Mouse (Mus musculus) forebrain, embryonic 15.5 days (tissue): ENCODE measurements at regions not wholly inside any gene's neighbourhood (a gene's known extent, or its start where the extent isn't known, plus 50 kb on each side); places are given as distances from the start of the nearest gene placed in this dataset.

Experiments used
- ATAC-seq: fragments of 200-750 bp; cut with Nextera tagmentation; replicated peaks from 2 replicates; pipeline ENCODE4 v1.8.0; 2017; ENCODE audit warnings: mild to moderate bottlenecking, moderate TSS enrichment, moderate library complexity
- H3K27ac ChIP-seq: fragments of 300-500 bp; sonication (generic); replicated peaks from 2 replicates; pipeline ENCODE4 v1.5.1; 2015; ENCODE audit warnings: mild to moderate bottlenecking, inconsistent platforms
- H3K27me3 ChIP-seq: fragments of 300-500 bp; sonication (generic); 2 replicates; pipeline ENCODE4 v1.6.1; 2015; ENCODE audit warnings: inconsistent platforms
- H3K36me3 ChIP-seq: fragments of 300-500 bp; sonication (generic); 2 replicates; pipeline ENCODE4 v1.6.1; 2015; ENCODE audit warnings: mild to moderate bottlenecking, inconsistent platforms
- H3K4me1 ChIP-seq: fragments of 300-500 bp; sonication (generic); 2 replicates; pipeline ENCODE4 v1.6.1; 2015; ENCODE audit warnings: inconsistent platforms
- H3K4me2 ChIP-seq: fragments of 300-500 bp; sonication (generic); replicated peaks from 2 replicates; pipeline ENCODE4 v1.6.1; 2015; ENCODE audit warnings: mild to moderate bottlenecking, inconsistent platforms
- H3K4me3 ChIP-seq: fragments of 300-500 bp; sonication (generic); 2 replicates; pipeline ENCODE4 v1.5.1; 2015; ENCODE audit warnings: mild to moderate bottlenecking, inconsistent platforms
- H3K9ac ChIP-seq: fragments of 300-500 bp; sonication (generic); replicated peaks from 2 replicates; pipeline ENCODE4 v1.6.1; 2015; ENCODE audit warnings: mild to moderate bottlenecking, inconsistent platforms
- H3K9me3 ChIP-seq: fragments of 300-500 bp; sonication (generic); 2 replicates; pipeline ENCODE4 v1.6.1; 2016; ENCODE audit warnings: inconsistent platforms
- WGBS: fragments of 180-500 bp; shearing (Covaris S2); methylation state at CpG from one replicate; pipeline ENCODE4 v1.1.7; 2015; ENCODE audit warnings: mixed read lengths; 5-methylcytosine and 5-hydroxymethylcytosine counted together

DNA sequence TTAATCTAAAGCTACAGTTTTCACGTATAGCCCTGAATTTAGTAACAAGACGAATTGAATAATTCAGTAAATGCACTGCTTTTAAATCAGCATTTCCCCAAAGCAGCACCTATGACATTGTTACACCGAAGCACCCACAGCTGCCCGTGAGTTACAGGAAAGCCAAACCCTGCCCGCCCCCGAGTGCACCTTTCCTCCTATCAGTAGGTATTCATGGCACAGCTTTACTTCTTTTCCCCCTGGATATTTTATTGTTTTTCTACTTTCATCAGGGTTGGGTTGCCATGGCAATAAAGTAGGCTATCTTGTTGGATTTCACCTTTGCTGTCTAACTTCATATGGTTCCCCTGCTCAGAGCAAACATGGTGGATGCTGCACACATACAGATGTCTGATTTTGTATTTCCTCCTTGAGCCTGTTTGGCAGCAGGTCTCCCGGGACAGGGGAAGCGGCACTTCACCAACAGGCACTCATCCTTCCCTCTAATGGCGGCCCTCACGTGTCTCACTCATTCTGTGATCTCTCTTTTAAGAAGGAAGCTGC, 273.5 kb downstream of the Amy2a5 start:
- no peaks in the 10 kb centered on the region for H3K27me3 ChIP-seq
- 81% methylated on average over 10 of the region's 10 CpGs for WGBS
- H3K9me3 ChIP-seq = no peaks in the 10 kb centered on the region
- no peak overlapping the region for H3K9ac ChIP-seq
- no peak overlapping the region for H3K4me2 ChIP-seq
- no peaks in the 10 kb centered on the region for H3K36me3 ChIP-seq
- H3K4me3 ChIP-seq = no peak overlapping the region
- no peak overlapping the region for H3K27ac ChIP-seq
- no peaks in the 10 kb centered on the region for H3K4me1 ChIP-seq
- ATAC-seq = no peak

DNA sequence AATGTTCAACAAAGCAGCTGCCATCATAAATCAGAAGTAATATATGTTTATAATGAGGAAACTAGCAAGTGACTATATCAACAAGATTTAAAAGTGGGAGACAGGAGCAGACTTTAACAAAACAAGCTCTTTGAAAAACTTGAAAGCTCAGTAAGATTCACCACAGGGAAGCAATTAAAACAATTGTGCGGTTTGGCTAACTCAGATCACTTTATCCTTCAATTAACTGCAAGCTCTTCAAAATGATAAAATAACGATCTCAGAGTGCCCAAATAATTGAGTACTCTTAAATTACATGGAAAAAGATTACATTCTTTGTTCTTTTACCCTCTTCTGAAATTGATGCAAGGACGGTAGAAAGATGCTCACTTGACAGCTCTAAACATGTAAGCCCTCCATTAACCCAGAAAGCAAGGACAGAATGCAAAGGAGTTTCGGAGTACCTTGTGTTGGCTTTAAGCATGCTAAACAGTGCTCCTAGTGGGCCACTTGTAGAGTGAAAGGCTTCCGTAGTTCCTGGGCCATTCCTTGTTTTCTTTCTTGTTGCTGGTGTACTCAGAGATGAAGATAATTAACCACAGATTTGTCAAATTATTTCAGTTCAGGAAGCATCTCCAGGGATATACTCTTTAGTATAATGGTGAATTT, 305.1 kb downstream of the Amy2a5 start:
- Histone ChIP-seq H3K4me3 (no peak overlapping the region), H3K9me3 (no peaks in the 10 kb centered on the region), H3K27me3 (no peaks in the 10 kb centered on the region), H3K4me2 (no peak overlapping the region), H3K27ac (no peak overlapping the region), H3K36me3 (no peaks in the 10 kb centered on the region), H3K4me1 (no peaks in the 10 kb centered on the region), H3K9ac (no peak overlapping the region)
- ATAC-seq = no peak
- WGBS = 24% methylated on average over 5 of the region's 5 CpGs

DNA sequence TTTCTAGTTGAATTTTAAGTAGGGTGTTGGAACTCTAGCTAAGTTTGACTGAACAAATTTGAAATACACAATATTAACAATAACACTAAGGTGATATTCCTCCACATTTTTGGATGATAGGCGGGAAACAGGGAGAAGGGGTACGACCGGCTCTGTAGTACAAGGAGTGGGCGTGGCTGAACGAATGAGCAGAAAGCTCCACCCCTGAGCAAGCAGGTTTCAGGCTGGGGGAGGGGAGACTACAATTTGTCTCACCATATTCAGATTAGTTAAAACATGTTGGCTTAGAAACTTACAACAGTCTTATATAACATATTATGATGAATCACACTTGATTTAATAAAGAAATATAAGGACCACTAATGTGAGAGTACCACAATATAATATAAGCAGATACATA, 306.4 kb downstream of the Amy2a5 start:
- no peak; the same call in 1 of the 2 replicates for ATAC-seq

DNA sequence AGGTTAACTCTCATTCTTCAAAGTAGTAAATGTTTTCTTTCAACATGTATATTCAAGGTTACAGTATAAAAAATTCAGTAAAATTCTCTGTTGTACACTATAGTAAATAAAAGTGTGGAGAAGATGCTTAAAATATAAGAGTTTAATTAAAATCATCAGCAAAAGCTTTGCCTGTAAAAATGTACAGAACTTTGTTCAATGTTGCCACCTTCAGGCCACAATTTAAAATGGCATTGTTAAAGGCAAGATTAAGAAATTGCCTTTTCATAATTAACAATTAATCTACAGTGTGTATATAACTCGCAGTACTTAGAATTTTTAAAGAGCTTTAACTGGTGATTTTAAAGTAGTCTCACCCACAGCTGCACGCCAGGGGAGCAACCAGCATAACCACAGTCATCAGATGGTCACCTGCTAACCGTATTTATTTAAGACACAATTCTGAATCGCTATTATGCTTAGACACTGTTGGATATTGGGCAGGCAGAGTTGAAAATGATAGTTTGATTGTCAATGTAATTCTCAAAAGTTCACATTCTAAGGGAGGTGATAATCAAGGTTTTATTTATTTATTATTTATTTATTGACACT, 316.5 kb downstream of the Amy2a5 start:
- Histone ChIP-seq H3K9me3 (no peaks in the 10 kb centered on the region), H3K9ac (no peak overlapping the region), H3K4me3 (no peak overlapping the region), H3K4me1 (no peaks in the 10 kb centered on the region), H3K27me3 (no peaks in the 10 kb centered on the region), H3K36me3 (no peaks in the 10 kb centered on the region), H3K27ac (no peak overlapping the region), H3K4me2 (no peak overlapping the region)
- WGBS = 74% methylated on average over 4 of the region's 4 CpGs
- no peak for ATAC-seq

More for the DNA sequence above, 306.4 kb downstream of the Amy2a5 start:
- H3K9me3 ChIP-seq = no peaks in the 10 kb centered on the region
- no peak overlapping the region for H3K27ac ChIP-seq
- peak overlapping the region; percentile 12; the same call in 1 of the 2 replicates for H3K4me2 ChIP-seq
- 8% methylated on average over 5 of the region's 5 CpGs for WGBS
- no peaks in the 10 kb centered on the region for H3K4me1 ChIP-seq
- no peaks in the 10 kb centered on the region for H3K36me3 ChIP-seq
- no peaks in the 10 kb centered on the region for H3K27me3 ChIP-seq
- H3K9ac ChIP-seq = no peak overlapping the region
- no peak overlapping the region for H3K4me3 ChIP-seq
